Mouse (Mus musculus): Measurements from ENCODE around the gene Mrc1.

- TF ChIP-seq CTCF (IDR thresholded peaks at IDR 0.05; ENCODE audit: low read depth) = no peak
- TF ChIP-seq EP300 (IDR thresholded peaks at IDR 0.05; ENCODE audit: low read depth) = no peak
Measured at GRCm38 (mm10) chr2:14279795-14280194, 50.6 kb downstream of the Mrc1 start.
